Mouse (Mus musculus) hindbrain, embryonic 15.5 days (tissue): ENCODE data around the gene Calm5. TPM values are rescaled to one million over a fixed set of nuclear protein-coding genes. Genes with fewer than 3 reads are reported as not detected.
"Not testable (repeated sequence)": the region's sequence is repeated elsewhere in the genome, so short reads cannot be mapped to it uniquely, and the experiment has no call there.

ENCODE experiments used
- ATAC-seq: fragments of 200-750 bp; cut with Nextera tagmentation; 2 replicates; pipeline ENCODE4 v1.8.0; 2017; ENCODE audit warnings: low read depth, moderate number of reproducible peaks, moderate TSS enrichment; ENCODE audit not compliant: low FRiP score
- H3K27ac ChIP-seq: fragments of 300-500 bp; sonication (generic); replicated peaks from 2 replicates; pipeline ENCODE4 v1.5.1; 2015; ENCODE audit warnings: mild to moderate bottlenecking, inconsistent platforms
- H3K27me3 ChIP-seq: fragments of 300-500 bp; sonication (generic); 2 replicates; pipeline ENCODE4 v1.6.1; 2015; ENCODE audit warnings: control low read depth, inconsistent platforms
- H3K36me3 ChIP-seq: fragments of 300-500 bp; sonication (generic); 2 replicates; pipeline ENCODE4 v1.6.1; 2015; ENCODE audit warnings: control low read depth, inconsistent platforms
- H3K4me1 ChIP-seq: fragments of 300-500 bp; sonication (generic); replicated peaks from 2 replicates; pipeline ENCODE4 v1.6.1; 2015; ENCODE audit warnings: control low read depth, inconsistent platforms
- H3K4me2 ChIP-seq: fragments of 300-500 bp; sonication (generic); 2 replicates; pipeline ENCODE4 v1.6.1; 2015; ENCODE audit warnings: moderate library complexity, mild to moderate bottlenecking, inconsistent platforms
- H3K4me3 ChIP-seq: fragments of 300-500 bp; sonication (generic); 2 replicates; pipeline ENCODE4 v1.5.1; 2015; ENCODE audit warnings: mild to moderate bottlenecking, inconsistent platforms
- H3K9ac ChIP-seq: fragments of 300-500 bp; sonication (generic); 2 replicates; pipeline ENCODE4 v1.6.1; 2015; ENCODE audit warnings: inconsistent platforms
- H3K9me3 ChIP-seq: fragments of 300-500 bp; sonication (generic); 2 replicates; pipeline ENCODE4 v1.6.1; 2016; ENCODE audit warnings: control low read depth, inconsistent platforms
- WGBS: fragments of 180-500 bp; shearing (Covaris S2); methylation state at CpG from one replicate; pipeline ENCODE4 v1.1.7; 2015; 5-methylcytosine and 5-hydroxymethylcytosine counted together
- polyA plus RNA-seq: library from polyadenylated mRNA; unstranded; fragments of >200 nt; fragmentation: Nextera tagmentation; extraction: Ambion mirVana; gene quantifications from 2 replicates; pipeline ENCODE4 v1.2.1, GENCODE M21; 2015

Calm5 gene
- polyA plus RNA-seq, 1 experiment from 2014 or later = not detected

- not testable (repeated sequence) for H3K9me3 ChIP-seq, H3K4me2 ChIP-seq, H3K4me1 ChIP-seq, H3K36me3 ChIP-seq, H3K27me3 ChIP-seq, H3K9ac ChIP-seq, H3K4me3 ChIP-seq, ATAC-seq, H3K27ac ChIP-seq
Observed at GRCm38 (mm10) chr13:3833644-3834043, 20.3 kb upstream of the Calm5 start.

DNA sequence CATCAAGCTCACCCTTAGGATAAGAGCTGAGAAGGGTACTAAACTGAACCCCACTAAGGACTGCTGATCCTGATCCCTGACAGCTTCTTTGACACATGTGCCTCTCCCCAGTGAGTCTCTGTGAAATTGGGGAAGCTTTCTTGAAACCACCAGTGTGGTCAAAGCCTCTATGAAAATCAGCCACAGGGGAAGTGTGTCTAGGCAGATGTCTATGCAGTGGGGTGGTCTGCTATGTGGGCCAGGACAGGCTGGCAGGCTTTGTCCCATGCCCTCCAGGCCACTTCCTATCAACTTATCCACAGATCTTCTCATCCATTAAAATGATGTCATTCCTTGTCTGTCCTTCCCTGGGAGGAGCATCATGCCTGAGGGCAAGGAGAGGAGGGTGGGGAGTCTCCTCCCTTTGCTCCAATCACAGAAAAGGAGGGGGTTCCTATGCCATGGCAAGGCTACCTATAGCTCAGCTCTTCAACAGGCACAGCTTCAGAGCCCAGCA lies 16.6 kb upstream of the Calm5 start, which contains the start of gene Calm4:
Gene Calm4 (plus strand): TSS at position 446 of the 496 bp plus-strand sequence.
- not testable (repeated sequence) for H3K9me3 ChIP-seq, H3K36me3 ChIP-seq, H3K4me3 ChIP-seq, H3K27ac ChIP-seq, H3K9ac ChIP-seq, H3K4me1 ChIP-seq, H3K4me2 ChIP-seq, ATAC-seq, H3K27me3 ChIP-seq

DNA sequence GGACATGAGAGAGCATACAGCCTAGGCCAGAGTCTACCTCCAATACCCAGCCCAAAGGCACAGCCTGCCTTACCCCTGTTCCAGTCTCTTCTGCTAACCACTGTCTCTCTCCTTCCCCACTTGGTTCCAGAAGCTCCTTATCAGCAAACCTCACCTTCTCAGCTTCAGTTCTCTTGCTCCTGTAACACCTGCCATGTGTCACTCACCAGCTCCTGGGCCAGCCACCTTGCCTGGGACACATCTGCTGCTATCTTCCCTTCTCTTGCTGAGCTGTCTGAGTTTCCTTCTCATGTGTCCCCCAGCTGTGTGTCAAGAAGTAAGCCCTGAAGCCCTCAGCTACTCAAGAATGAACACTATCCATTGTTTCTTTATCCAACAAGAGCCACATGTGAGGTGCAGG lies 13.3 kb upstream of the Calm5 start:
- H3K36me3 ChIP-seq, H3K4me1 ChIP-seq, H3K4me2 ChIP-seq, ATAC-seq, H3K27ac ChIP-seq, H3K9me3 ChIP-seq, H3K9ac ChIP-seq, H3K4me3 ChIP-seq, H3K27me3 ChIP-seq: not testable (repeated sequence)

DNA sequence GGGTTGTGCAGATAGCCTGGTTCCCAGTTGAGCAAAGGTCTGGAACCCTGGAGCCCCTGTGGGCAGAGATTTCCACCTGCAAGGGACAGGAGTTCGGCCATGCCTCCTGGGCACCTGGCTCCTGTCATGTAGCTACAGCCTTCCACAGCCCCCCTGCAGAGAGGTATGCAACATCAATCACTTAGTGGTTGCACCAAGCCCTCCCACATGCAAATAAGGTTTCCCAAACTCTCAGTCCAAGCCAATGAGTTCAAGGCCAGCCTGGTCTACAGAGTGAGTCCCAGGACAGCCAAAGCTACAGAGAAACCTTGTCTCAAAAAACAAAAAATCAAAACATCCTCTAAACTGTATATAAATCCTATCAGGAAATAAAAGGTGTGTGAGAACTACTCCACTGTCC lies 3.6 kb upstream of the Calm5 start:
- no peak overlapping the region for H3K4me3 ChIP-seq
- H3K27ac ChIP-seq = no peak overlapping the region
- WGBS = 86% methylated on average over 1 of the region's 1 CpGs
- H3K4me1 ChIP-seq = no peaks in the 10 kb centered on the region
- no peak overlapping the region for H3K9ac ChIP-seq
- ATAC-seq = no peak
- H3K9me3 ChIP-seq = no peaks in the 10 kb centered on the region
- no peaks in the 10 kb centered on the region for H3K36me3 ChIP-seq
- no peaks in the 10 kb centered on the region for H3K27me3 ChIP-seq
- H3K4me2 ChIP-seq = no peak overlapping the region

- no peaks in the 10 kb centered on the region for H3K4me1 ChIP-seq
- no peak overlapping the region for H3K27ac ChIP-seq
- no peaks in the 10 kb centered on the region for H3K36me3 ChIP-seq
- no peak for ATAC-seq
- H3K27me3 ChIP-seq = no peaks in the 10 kb centered on the region
- H3K9ac ChIP-seq = no peak overlapping the region
- H3K9me3 ChIP-seq = no peaks in the 10 kb centered on the region
- H3K4me2 ChIP-seq = no peak overlapping the region
- 84% methylated on average over 2 of the region's 2 CpGs for WGBS
- H3K4me3 ChIP-seq = no peak overlapping the region
Observed at GRCm38 (mm10) chr13:3854856-3855255, 883 bp downstream of the Calm5 start.

- Histone ChIP-seq H3K27ac (no peak overlapping the region), H3K4me3 (no peak overlapping the region), H3K36me3 (no peaks in the 10 kb centered on the region), H3K9me3 (no peaks in the 10 kb centered on the region), H3K9ac (no peak overlapping the region), H3K27me3 (no peaks in the 10 kb centered on the region), H3K4me1 (no peaks in the 10 kb centered on the region), H3K4me2 (no peak overlapping the region)
- ATAC-seq = no peak
- 63% methylated on average over 1 of the region's 1 CpGs for WGBS
Observed at GRCm38 (mm10) chr13:3856252-3856651, 2.3 kb downstream of the Calm5 start.

DNA sequence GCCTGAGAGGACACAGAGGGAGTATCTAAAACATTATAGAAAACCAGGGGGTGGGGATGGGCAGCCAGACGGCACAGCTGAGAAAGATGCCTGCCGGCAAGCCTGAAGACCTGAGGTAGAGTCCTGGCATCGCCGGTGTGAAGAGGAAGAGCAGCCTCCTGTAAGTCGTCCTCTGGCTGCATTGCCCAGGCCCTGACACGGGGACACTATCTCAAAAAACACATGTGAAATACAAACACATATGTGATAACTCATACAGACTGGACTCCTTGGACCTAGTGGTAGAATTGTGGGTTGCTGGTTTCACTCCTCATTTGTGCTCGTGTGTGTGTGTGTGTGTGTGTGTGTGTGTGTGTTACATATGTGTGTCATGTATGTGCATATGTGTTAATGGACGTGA lies 7.3 kb downstream of the Calm5 start:
- 91% methylated on average over 8 of the region's 8 CpGs for WGBS
- Histone ChIP-seq H3K4me2 (no peak overlapping the region), H3K36me3 (no peaks in the 10 kb centered on the region), H3K27ac (no peak overlapping the region), H3K4me3 (no peak overlapping the region), H3K9ac (no peak overlapping the region), H3K27me3 (no peaks in the 10 kb centered on the region), H3K9me3 (no peaks in the 10 kb centered on the region), H3K4me1 (no peaks in the 10 kb centered on the region)
- no peak for ATAC-seq

- Histone ChIP-seq H3K4me1 (no peaks in the 10 kb centered on the region), H3K27ac (no peak overlapping the region), H3K36me3 (no peaks in the 10 kb centered on the region), H3K27me3 (no peaks in the 10 kb centered on the region), H3K4me2 (no peak overlapping the region), H3K9ac (no peak overlapping the region), H3K4me3 (no peak overlapping the region), H3K9me3 (no peaks in the 10 kb centered on the region)
- ATAC-seq = no peak
- 80% methylated on average over 3 of the region's 3 CpGs for WGBS
Observed at GRCm38 (mm10) chr13:3862325-3862724, 8.4 kb downstream of the Calm5 start.

- H3K4me2 ChIP-seq = no peak overlapping the region
- no peaks in the 10 kb centered on the region for H3K9me3 ChIP-seq
- H3K27ac ChIP-seq = no peak overlapping the region
- no peak for ATAC-seq
- WGBS = 90% methylated on average over 10 of the region's 10 CpGs
- no peaks in the 10 kb centered on the region for H3K27me3 ChIP-seq
- H3K9ac ChIP-seq = no peak overlapping the region
- no peaks in the 10 kb centered on the region for H3K36me3 ChIP-seq
- no peak overlapping the region for H3K4me3 ChIP-seq
- H3K4me1 ChIP-seq = no peaks in the 10 kb centered on the region
Observed at GRCm38 (mm10) chr13:3862922-3863580, 9.1 kb downstream of the Calm5 start.

- H3K27me3 ChIP-seq = no peaks in the 10 kb centered on the region
- H3K4me2 ChIP-seq = no peak overlapping the region
- H3K36me3 ChIP-seq = no peaks in the 10 kb centered on the region
- H3K27ac ChIP-seq = no peak overlapping the region
- no peaks in the 10 kb centered on the region for H3K9me3 ChIP-seq
- WGBS = 87% methylated on average over 14 of the region's 14 CpGs
- no peaks in the 10 kb centered on the region for H3K4me1 ChIP-seq
- no peak overlapping the region for H3K4me3 ChIP-seq
- no peak overlapping the region for H3K9ac ChIP-seq
- no peak for ATAC-seq
Observed at GRCm38 (mm10) chr13:3865648-3866354, 11.8 kb downstream of the Calm5 start.

- H3K27me3 ChIP-seq = no peaks in the 10 kb centered on the region
- no peak overlapping the region for H3K4me3 ChIP-seq
- ATAC-seq = no peak
- no peak overlapping the region for H3K4me2 ChIP-seq
- H3K36me3 ChIP-seq = no peaks in the 10 kb centered on the region
- H3K27ac ChIP-seq = no peak overlapping the region
- H3K4me1 ChIP-seq = no peaks in the 10 kb centered on the region
- H3K9ac ChIP-seq = no peak overlapping the region
- H3K9me3 ChIP-seq = no peaks in the 10 kb centered on the region
- WGBS = 83% methylated on average over 8 of the region's 8 CpGs
Observed at GRCm38 (mm10) chr13:3866355-3867052, 12.5 kb downstream of the Calm5 start.

DNA sequence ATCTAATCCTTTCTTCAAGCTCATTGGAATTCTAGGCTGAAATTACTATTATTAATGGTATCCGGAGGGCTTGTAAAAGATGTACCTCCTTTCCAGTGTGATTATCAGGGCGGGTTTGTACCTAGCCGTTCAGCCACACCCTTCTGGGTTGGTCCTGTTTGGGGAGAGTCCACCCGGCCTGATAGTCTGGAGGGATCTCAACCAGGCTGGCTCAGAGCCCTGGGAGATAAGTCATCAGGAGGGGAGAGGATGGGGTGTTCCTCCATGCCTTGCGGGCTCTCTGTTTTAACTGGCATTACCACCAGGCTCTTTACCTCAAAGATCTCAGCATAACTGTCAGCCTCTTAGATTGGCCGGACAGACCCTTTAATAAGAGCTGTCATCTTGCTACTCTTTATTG lies 13.2 kb downstream of the Calm5 start:
- Histone ChIP-seq H3K27me3 (no peaks in the 10 kb centered on the region), H3K4me3 (no peak overlapping the region), H3K9ac (no peak overlapping the region), H3K9me3 (no peaks in the 10 kb centered on the region), H3K4me1 (no peaks in the 10 kb centered on the region), H3K4me2 (no peak overlapping the region), H3K36me3 (no peaks in the 10 kb centered on the region), H3K27ac (no peak overlapping the region)
- WGBS = 91% methylated on average over 6 of the region's 6 CpGs
- ATAC-seq = no peak
